Mouse (Mus musculus) erythroblast, embryonic 14.5 days (primary cell): ENCODE measurements at regions not wholly inside any gene's neighbourhood (a gene's known extent, or its start where the extent isn't known, plus 50 kb on each side); places are given as distances from the start of the nearest gene placed in this dataset.

Experiments
- GATA1 ChIP-seq: IDR thresholded peaks from 2 replicates; pipeline ENCODE4 v1.6.1; 2012; ENCODE audit warnings: low read length, inconsistent platforms, mixed read lengths
- TAL1 ChIP-seq: IDR thresholded peaks from 3 replicates; pipeline ENCODE4 v1.6.1; 2012; ENCODE audit warnings: low read length, inconsistent platforms, mixed read lengths

GRCm38 (mm10) chr4:3055396-3055795 lies 111.7 kb upstream of the Vmn1r2 start:
- no peak for TF ChIP-seq GATA1
- TF ChIP-seq TAL1, result no peak
